Comparison of ENCODE assay signal across 7 mouse cellular contexts in the genomic region with DNA sequence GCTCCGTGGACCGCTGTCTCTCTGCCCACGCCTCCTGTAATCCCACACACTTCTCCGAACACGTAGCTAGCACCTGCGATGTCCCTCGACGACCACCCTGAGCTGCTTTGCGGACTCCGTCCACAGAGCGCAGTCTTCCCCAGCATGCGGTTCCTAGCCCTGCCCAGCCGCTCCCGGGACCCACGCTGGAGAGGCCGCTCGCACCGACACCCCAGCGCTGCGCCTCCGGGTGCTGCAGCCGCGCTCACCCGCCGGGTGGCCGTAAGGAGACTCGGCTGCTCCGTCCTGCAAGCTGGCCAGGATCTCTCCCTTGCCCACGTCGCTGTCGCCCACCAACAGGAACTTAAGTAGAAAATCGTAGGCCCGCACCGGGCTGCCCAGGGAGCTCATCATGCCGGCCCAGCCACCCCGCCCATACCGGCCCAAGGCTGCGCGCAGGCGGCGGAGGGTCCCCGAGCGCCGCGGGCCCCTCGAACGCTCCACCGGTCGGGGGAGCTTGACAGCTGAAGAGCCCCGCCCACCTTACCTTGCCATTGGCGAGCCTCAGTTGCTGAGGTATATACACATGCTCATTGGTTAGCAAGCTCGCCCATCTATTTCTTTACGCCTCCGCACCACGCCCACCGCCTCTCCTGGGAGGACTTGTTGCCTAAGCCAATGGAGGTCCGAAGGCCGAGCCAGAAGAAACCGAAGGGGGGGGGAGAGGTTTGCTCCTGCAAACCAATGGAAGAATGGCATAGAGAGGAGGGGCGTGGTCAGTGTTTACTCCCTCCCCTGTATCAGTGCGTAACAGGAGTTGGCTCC. TPM values are rescaled to one million over a fixed set of nuclear protein-coding genes. Genes with fewer than 3 reads are reported as not detected.
A peak's percentile ranks its signal among the peaks of the same experiment; 100 is the strongest.
DNase-seq lines count a peak whose midpoint lies in the region; ATAC-seq and TF ChIP-seq lines count a peak whose summit lies in the region.

Rab40b (minus strand) TSS at position 502 of the 804 bp plus-strand sequence.

- H3K9me3 ChIP-seq in limb, embryonic 13.5 days = no peaks in the 10 kb centered on the region
- no peaks in the 10 kb centered on the region for H3K9me3 ChIP-seq in midbrain, embryonic 16.5 days (replicated peaks; ENCODE audit: control insufficient read depth, low read length, poor library complexity, severe bottlenecking)

- TF ChIP-seq CTCF in brain, embryonic 14.5 days (IDR thresholded peaks at IDR 0.05; ENCODE audit: borderline replicate concordance, extremely low read depth, insufficient read depth, insufficient read length) = no peak
- TF ChIP-seq CTCF in embryonic fibroblast, embryonic 13.5 days (IDR thresholded peaks at IDR 0.05; ENCODE audit: borderline replicate concordance, insufficient read depth, low read length) = no peak

- peak; percentile 100 for ATAC-seq in limb, embryonic 13.5 days (ENCODE audit: low FRiP score, low read depth)
- ATAC-seq in midbrain, embryonic 16.5 days = peak; percentile 99

- peak within 1 kb of the TSS; percentile 73 for H3K9ac ChIP-seq in limb, embryonic 13.5 days
- peak within 1 kb of the TSS; percentile 84 for H3K9ac ChIP-seq in midbrain, embryonic 16.5 days (ENCODE audit: low read depth, low read length)

- WGBS in limb, embryonic 13.5 days = under 1% methylated on average over 61 of the region's 61 CpGs
- under 1% methylated on average over 61 of the region's 61 CpGs for WGBS in midbrain, embryonic 16.5 days

- 0 out of 2 replicates have a peak, but pooled peaks have one; percentile 33 for TF ChIP-seq POLR2A in brain, embryonic 14.5 days (IDR thresholded peaks at IDR 0.05; ENCODE audit: borderline replicate concordance, extremely low read depth, insufficient read depth, insufficient read length, poor library complexity, severe bottlenecking)
- TF ChIP-seq POLR2A in embryonic fibroblast, embryonic 13.5 days (IDR thresholded peaks at IDR 0.05; ENCODE audit: low read depth, low read length) = peak; percentile 46; the same call in 1 of the 2 replicates

- no peaks in the 10 kb centered on the region for H3K36me3 ChIP-seq in limb, embryonic 13.5 days
- no peaks in the 10 kb centered on the region for H3K36me3 ChIP-seq in midbrain, embryonic 16.5 days (ENCODE audit: control insufficient read depth, insufficient read depth, low read length)

- H3K4me2 ChIP-seq in limb, embryonic 13.5 days (replicated peaks) = peak within 1 kb of the TSS; percentile 93
- peak within 1 kb of the TSS; percentile 89 for H3K4me2 ChIP-seq in midbrain, embryonic 16.5 days (ENCODE audit: low read length)

- H3K4me1 ChIP-seq in embryonic fibroblast, embryonic 13.5 days (ENCODE audit: control insufficient read depth, insufficient read depth, low read length) = no peaks in the 10 kb centered on the region
- H3K4me1 ChIP-seq in limb, embryonic 13.5 days = peaks cover 10% of the 10 kb centered on the region; the same call in 1 of the 2 replicates
- H3K4me1 ChIP-seq in midbrain, embryonic 16.5 days (ENCODE audit: control insufficient read depth, insufficient read depth, low read length) = peaks cover 15% of the 10 kb centered on the region

- peak; percentile 99 for DNase-seq in brain, embryonic 14.5 days (ENCODE audit: low read depth)
- DNase-seq in heart, adult 8-10 months (ENCODE audit: low spot score) = peak; percentile 87
- DNase-seq in kidney, adult 9 months = peak; percentile 96
- peak; percentile 55 to 69 for DNase-seq in spleen, postnatal 36 days (ENCODE audit: low spot score in 2 of 2)

- peak within 1 kb of the TSS; percentile 57 for H3K4me3 ChIP-seq in embryonic fibroblast, embryonic 13.5 days (ENCODE audit: insufficient read depth, low read length)
- H3K4me3 ChIP-seq in limb, embryonic 13.5 days = peak within 1 kb of the TSS; percentile 71
- H3K4me3 ChIP-seq in midbrain, embryonic 16.5 days (ENCODE audit: low read depth, low read length) = peak within 1 kb of the TSS; percentile 72

- no peak within 1 kb of the TSS for H3K27ac ChIP-seq in embryonic fibroblast, embryonic 13.5 days (ENCODE audit: insufficient read depth, low read length)
- no peak within 1 kb of the TSS; the same call in 1 of the 2 replicates for H3K27ac ChIP-seq in limb, embryonic 13.5 days
- peak within 1 kb of the TSS; percentile 74 for H3K27ac ChIP-seq in midbrain, embryonic 16.5 days (ENCODE audit: low read length)

- H3K27me3 ChIP-seq in limb, embryonic 13.5 days = no peaks in the 10 kb centered on the region; the same call in 1 of the 2 replicates
- H3K27me3 ChIP-seq in midbrain, embryonic 16.5 days (ENCODE audit: control insufficient read depth, insufficient read depth, low read depth, low read length) = no peaks in the 10 kb centered on the region; the same call in 1 of the 2 replicates

RNA-seq across cellular contexts. Expression of gene Rab40b, which starts in this region (rescaled TPM):
- 5.5 and 5.7 TPM in 2 replicates for polyA plus RNA-seq in brain, embryonic 14.5 days (2012; rRNA removed)
- polyA plus RNA-seq in embryonic fibroblast, embryonic 13.5 days (2011; ENCODE audit: insufficient read length, low read depth, missing spikeins) = 1.7 and 2.6 TPM in 2 replicates
- total RNA-seq in heart, adult 8-10 months (2022) = 1 to 10 TPM; 1.0 to 3.4 (median 2.2) TPM
- 12.1 and 13.1 TPM in 2 replicates for polyA plus RNA-seq in limb, embryonic 13.5 days (2015; fragmentation: Nextera tagmentation; extraction: Ambion mirVana)
- polyA plus RNA-seq in midbrain, embryonic 16.5 days (2015; fragmentation: Nextera tagmentation; extraction: Ambion mirVana) = 16.0 and 17.6 TPM in 2 replicates
